Mouse (Mus musculus) heart, postnatal 0 days (tissue): ENCODE measurements around the gene Pdk1. TPM values are rescaled to one million over a fixed set of nuclear protein-coding genes. Genes with fewer than 3 reads are reported as not detected.
A peak's percentile ranks its signal among the peaks of the same experiment; 100 is the strongest.

Source experiments
- ATAC-seq: fragments of 200-750 bp; cut with Nextera tagmentation; 2 replicates; pipeline ENCODE4 v1.8.0; 2017; ENCODE audit warnings: low read depth, moderate number of reproducible peaks, moderate library complexity; ENCODE audit not compliant: insufficient read depth
- DNase-seq: peaks from one replicate; pipeline ENCODE4 v3.0.0-alpha.2; 2016; ENCODE audit warnings: low spot score
- H3K27ac ChIP-seq: fragments of 300-500 bp; sonication (generic); 2 replicates; pipeline ENCODE4 v1.5.1; 2014; ENCODE audit warnings: low read depth, mild to moderate bottlenecking
- H3K27me3 ChIP-seq: fragments of 300-500 bp; sonication (generic); 2 replicates; pipeline ENCODE4 v1.6.1; 2014; ENCODE audit warnings: low read length, mixed read lengths; ENCODE audit not compliant: control insufficient read depth, insufficient read depth
- H3K36me3 ChIP-seq: fragments of 300-500 bp; sonication (generic); replicated peaks from 2 replicates; pipeline ENCODE4 v1.6.1; 2014; ENCODE audit warnings: low read length, mixed read lengths; ENCODE audit not compliant: control insufficient read depth, insufficient read depth
- H3K4me1 ChIP-seq: fragments of 300-500 bp; sonication (generic); 2 replicates; pipeline ENCODE4 v1.6.1; 2014; ENCODE audit warnings: antibody characterized with exemption; ENCODE audit not compliant: control insufficient read depth, insufficient read depth
- H3K4me2 ChIP-seq: fragments of 300-500 bp; sonication (generic); 2 replicates; pipeline ENCODE4 v1.6.1; 2014; ENCODE audit warnings: low read depth, mild to moderate bottlenecking, low read length, moderate library complexity
- H3K4me3 ChIP-seq: fragments of 300-500 bp; sonication (generic); 2 replicates; pipeline ENCODE4 v1.5.1; 2014; ENCODE audit warnings: low read depth, low read length
- H3K9ac ChIP-seq: fragments of 300-500 bp; sonication (generic); replicated peaks from 2 replicates; pipeline ENCODE4 v1.6.1; 2014; ENCODE audit warnings: low read depth, low read length, mixed read lengths
- H3K9me3 ChIP-seq: fragments of 300-500 bp; sonication (generic); replicated peaks from 2 replicates; pipeline ENCODE4 v1.6.1; 2016; ENCODE audit warnings: low read length; ENCODE audit not compliant: control insufficient read depth
- CTCF ChIP-seq: IDR thresholded peaks from 2 replicates; pipeline ENCODE4 v1.5.1; 2016; ENCODE audit warnings: antibody characterized with exemption, control low read depth, low read depth
- EP300 ChIP-seq: IDR thresholded peaks from 2 replicates; pipeline ENCODE4 v1.6.1; 2016; ENCODE audit warnings: antibody characterized with exemption, low read depth
- WGBS: fragments of 180-500 bp; shearing (Covaris S2); extraction: QIAGEN DNeasy Blood & Tissue Kit; methylation state at CpG from one replicate; pipeline ENCODE4 v1.1.7; 2014; 5-methylcytosine and 5-hydroxymethylcytosine counted together
- polyA plus RNA-seq: library from polyadenylated mRNA; unstranded; fragments of >200 nt; fragmentation: Nextera tagmentation; extraction: Ambion mirVana; gene quantifications from 2 replicates; pipeline ENCODE4 v1.2.1, GENCODE M21; 2015
- total RNA-seq: library from RNA; depleted of rRNA; stranded (reverse); fragments of >200 nt; gene quantifications from 2 replicates; pipeline ENCODE4 v1.2.3, GENCODE M21; 2014; ENCODE audit warnings: low replicate concordance

Gene Pdk1
- total and polyA plus RNA-seq, 2 experiments from 2014 or later = 65.0 to 181 TPM

DNA sequence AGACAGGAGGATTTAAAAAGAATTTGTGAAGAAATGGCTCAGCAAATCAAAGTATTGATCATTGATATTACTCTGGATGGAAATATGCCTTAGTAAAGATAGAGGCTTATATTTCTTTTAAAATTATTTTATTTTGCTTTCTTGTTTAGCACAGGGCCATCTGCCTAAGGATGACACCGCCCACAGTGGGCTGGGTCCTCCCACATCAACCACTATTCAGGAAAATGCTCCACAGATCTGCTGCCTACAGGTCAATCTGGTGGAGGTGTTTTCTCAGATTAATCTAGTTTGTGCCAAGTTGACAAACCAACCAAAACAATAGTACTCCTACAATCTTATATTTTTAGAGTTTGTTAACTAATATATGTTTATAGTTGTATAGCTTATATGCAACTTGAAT lies 63.7 kb downstream of the Pdk1 start:
- H3K4me2 ChIP-seq = no peak overlapping the region

GRCm38 (mm10) chr2:71937649-71938308 lies 64.8 kb downstream of the Pdk1 start:
- Histone ChIP-seq H3K27ac (no peak overlapping the region), H3K4me2 (no peak overlapping the region), H3K27me3 (no peaks in the 10 kb centered on the region), H3K4me3 (no peak overlapping the region), H3K9ac (no peak overlapping the region), H3K36me3 (no peaks in the 10 kb centered on the region), H3K9me3 (no peaks in the 10 kb centered on the region), H3K4me1 (peaks cover 8% of the 10 kb centered on the region; the same call in 1 of the 2 replicates)
- 91% methylated on average over 3 of the region's 3 CpGs for WGBS
- DNase-seq (no peak), ATAC-seq (no peak)
- TF ChIP-seq EP300 = no peak
- no peak for TF ChIP-seq CTCF

More for the DNA sequence above, 63.7 kb downstream of the Pdk1 start:
- DNase-seq (no peak), ATAC-seq (no peak)
- Histone ChIP-seq H3K27ac (no peak overlapping the region), H3K9me3 (no peaks in the 10 kb centered on the region), H3K9ac (no peak overlapping the region), H3K27me3 (no peaks in the 10 kb centered on the region), H3K36me3 (no peaks in the 10 kb centered on the region), H3K4me1 (peaks cover 8% of the 10 kb centered on the region; the same call in 1 of the 2 replicates), H3K4me3 (no peak overlapping the region)
- TF ChIP-seq CTCF (no peak), EP300 (no peak)
- 69% methylated on average over 1 of the region's 1 CpGs for WGBS

- DNase-seq (peak; percentile 9), ATAC-seq (no peak)
- Histone ChIP-seq H3K9me3 (no peaks in the 10 kb centered on the region), H3K36me3 (no peaks in the 10 kb centered on the region), H3K4me2 (no peak overlapping the region), H3K4me1 (peaks cover 8% of the 10 kb centered on the region; the same call in 1 of the 2 replicates), H3K27ac (peak overlapping the region; percentile 53), H3K4me3 (no peak overlapping the region), H3K27me3 (no peaks in the 10 kb centered on the region), H3K9ac (no peak overlapping the region)
- 21% methylated on average over 6 of the region's 6 CpGs for WGBS
- TF ChIP-seq EP300 (no peak), CTCF (no peak)
Measured at GRCm38 (mm10) chr2:71938716-71939393, 65.8 kb downstream of the Pdk1 start.

- Histone ChIP-seq H3K4me3 (no peak overlapping the region), H3K36me3 (no peaks in the 10 kb centered on the region), H3K4me2 (no peak overlapping the region), H3K27ac (no peak overlapping the region), H3K9me3 (no peaks in the 10 kb centered on the region), H3K9ac (no peak overlapping the region), H3K27me3 (no peaks in the 10 kb centered on the region), H3K4me1 (peaks cover 8% of the 10 kb centered on the region; the same call in 1 of the 2 replicates)
- DNase-seq (no peak), ATAC-seq (no peak)
- 83% methylated on average over 3 of the region's 3 CpGs for WGBS
- TF ChIP-seq CTCF = no peak
- TF ChIP-seq EP300 = no peak
Measured at GRCm38 (mm10) chr2:71941005-71941720, 68.1 kb downstream of the Pdk1 start.

GRCm38 (mm10) chr2:71941721-71942087 lies 68.7 kb downstream of the Pdk1 start:
- Histone ChIP-seq H3K4me3 (no peak overlapping the region), H3K9me3 (no peaks in the 10 kb centered on the region), H3K9ac (no peak overlapping the region), H3K27me3 (no peaks in the 10 kb centered on the region), H3K27ac (no peak overlapping the region), H3K4me1 (peaks cover 8% of the 10 kb centered on the region; the same call in 1 of the 2 replicates), H3K4me2 (no peak overlapping the region), H3K36me3 (no peaks in the 10 kb centered on the region)
- DNase-seq (no peak), ATAC-seq (no peak)
- WGBS = 90% methylated on average over 5 of the region's 5 CpGs
- no peak for TF ChIP-seq CTCF
- no peak for TF ChIP-seq EP300
